Mouse (Mus musculus) heart, embryonic 13.5 days (tissue): ENCODE data around the gene Bfsp2. TPM values are rescaled to one million over a fixed set of nuclear protein-coding genes. Genes with fewer than 3 reads are reported as not detected.

Source experiments
- ATAC-seq: fragments of 200-750 bp; cut with Nextera tagmentation; 2 replicates; pipeline ENCODE4 v1.8.0; 2017; ENCODE audit warnings: moderate TSS enrichment; ENCODE audit not compliant: insufficient number of reproducible peaks, low FRiP score, low TSS enrichment; ENCODE audit errors: extremely low read depth
- H3K27ac ChIP-seq: fragments of 300-500 bp; sonication (generic); replicated peaks from 2 replicates; pipeline ENCODE4 v1.5.1; 2015; ENCODE audit warnings: moderate library complexity, mild to moderate bottlenecking, inconsistent platforms
- H3K27me3 ChIP-seq: fragments of 300-500 bp; sonication (generic); replicated peaks from 2 replicates; pipeline ENCODE4 v1.6.1; 2015; ENCODE audit warnings: mild to moderate bottlenecking, inconsistent platforms
- H3K36me3 ChIP-seq: fragments of 300-500 bp; sonication (generic); 2 replicates; pipeline ENCODE4 v1.6.1; 2015; ENCODE audit warnings: mild to moderate bottlenecking, inconsistent platforms
- H3K4me1 ChIP-seq: fragments of 300-500 bp; sonication (generic); 2 replicates; pipeline ENCODE4 v1.6.1; 2015; ENCODE audit warnings: inconsistent platforms
- H3K4me2 ChIP-seq: fragments of 300-500 bp; sonication (generic); 2 replicates; pipeline ENCODE4 v1.6.1; 2015; ENCODE audit warnings: inconsistent platforms, mild to moderate bottlenecking, moderate library complexity
- H3K4me3 ChIP-seq: fragments of 300-500 bp; sonication (generic); 2 replicates; pipeline ENCODE4 v1.5.1; 2015; ENCODE audit warnings: moderate library complexity, mild to moderate bottlenecking, inconsistent platforms
- H3K9ac ChIP-seq: fragments of 300-500 bp; sonication (generic); 2 replicates; pipeline ENCODE4 v1.6.1; 2015; ENCODE audit warnings: inconsistent platforms, mild to moderate bottlenecking, moderate library complexity
- H3K9me3 ChIP-seq: fragments of 300-500 bp; sonication (generic); 2 replicates; pipeline ENCODE4 v1.6.1; 2016; ENCODE audit warnings: inconsistent platforms
- WGBS: fragments of 180-500 bp; shearing (Covaris S2); methylation state at CpG from one replicate; pipeline ENCODE4 v1.1.7; 2015; ENCODE audit warnings: mixed read lengths; 5-methylcytosine and 5-hydroxymethylcytosine counted together
- polyA plus RNA-seq: library from polyadenylated mRNA; unstranded; fragments of >200 nt; fragmentation: Nextera tagmentation; extraction: Ambion mirVana; gene quantifications from 2 replicates; pipeline ENCODE4 v1.2.1, GENCODE M21; 2015

The Bfsp2 gene
- 0.69 and 1.1 TPM in 2 replicates for polyA plus RNA-seq

DNA sequence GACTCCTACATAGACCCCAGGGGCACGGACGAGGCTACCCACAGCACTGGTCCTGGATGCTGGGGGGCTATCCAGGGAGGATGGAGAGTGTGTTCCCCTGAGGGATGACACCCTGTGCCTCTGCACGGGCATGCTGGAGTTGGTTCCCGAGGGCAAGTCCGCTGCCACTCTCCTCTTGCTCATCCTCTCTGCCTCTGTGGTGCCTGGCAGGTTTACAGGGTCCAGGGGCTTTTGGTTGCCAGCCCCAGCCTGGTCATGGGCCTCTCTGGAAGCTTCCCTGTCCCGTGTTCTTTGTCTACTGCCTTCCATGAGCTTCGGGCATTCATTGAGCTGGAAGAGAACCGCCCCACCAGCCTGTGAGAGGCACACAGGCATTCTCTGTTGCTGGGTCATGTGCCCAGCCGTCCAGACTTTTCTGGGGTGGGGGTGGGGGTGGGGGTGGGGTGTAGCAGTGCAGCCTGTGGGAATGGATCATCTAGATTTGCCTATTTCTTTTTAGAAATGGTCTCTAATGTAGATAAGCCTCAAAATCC lies at the start of gene Bfsp2:
TSS of gene Bfsp2 (minus strand) at position 377 of the 533 bp plus-strand sequence.
- no peak within 1 kb of the TSS for H3K4me3 ChIP-seq
- WGBS: 64% methylated on average over 9 of the region's 9 CpGs
- 0 out of 2 replicates have a peak within 1 kb of the TSS, but pooled peaks have one; percentile 7 for H3K4me2 ChIP-seq

DNA sequence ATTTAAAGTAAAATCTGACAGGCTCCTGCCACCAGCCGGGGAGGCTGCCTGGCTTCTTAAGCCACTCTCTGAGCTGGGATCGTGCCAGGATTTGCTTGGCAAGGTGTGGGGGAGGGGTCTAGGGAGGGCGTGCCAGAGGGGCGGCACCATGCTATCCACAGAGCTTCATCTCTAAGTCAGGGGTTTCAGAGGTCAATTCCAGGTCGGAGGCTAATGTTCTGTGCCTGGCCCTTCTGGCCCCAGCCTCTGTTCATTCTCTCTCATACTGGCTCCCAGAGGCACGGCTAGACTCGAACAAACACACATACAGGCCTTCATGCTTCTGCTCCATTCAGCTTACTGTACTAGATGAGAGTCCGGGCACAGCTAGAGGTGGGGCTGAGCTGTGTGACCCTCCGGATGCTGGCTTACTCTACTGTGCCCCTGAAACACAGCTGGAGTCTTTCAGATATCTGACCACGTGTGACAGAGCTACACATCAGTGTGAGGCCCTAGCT lies 44.9 kb upstream of the Bfsp2 start:
- WGBS: 22% methylated on average over 10 of the region's 10 CpGs
- Histone ChIP-seq H3K36me3 (no peaks in the 10 kb centered on the region), H3K9me3 (no peaks in the 10 kb centered on the region), H3K4me1 (peaks cover 26% of the 10 kb centered on the region), H3K4me3 (no peak overlapping the region), H3K4me2 (peak overlapping the region; percentile 27; the same call in 1 of the 2 replicates), H3K27me3 (no peaks in the 10 kb centered on the region), H3K9ac (peak overlapping the region; percentile 50; the same call in 1 of the 2 replicates), H3K27ac (peak overlapping the region; percentile 16)
- no peak for ATAC-seq

More for the DNA sequence above, at the start of gene Bfsp2:
- no peak for ATAC-seq
- Histone ChIP-seq H3K9ac (peak within 1 kb of the TSS; percentile 60), H3K27ac (peak within 1 kb of the TSS; percentile 76), H3K9me3 (no peaks in the 10 kb centered on the region), H3K4me1 (peaks cover 40% of the 10 kb centered on the region), H3K36me3 (peaks cover 15% of the 10 kb centered on the region; the same call in 1 of the 2 replicates), H3K27me3 (no peaks in the 10 kb centered on the region)

DNA sequence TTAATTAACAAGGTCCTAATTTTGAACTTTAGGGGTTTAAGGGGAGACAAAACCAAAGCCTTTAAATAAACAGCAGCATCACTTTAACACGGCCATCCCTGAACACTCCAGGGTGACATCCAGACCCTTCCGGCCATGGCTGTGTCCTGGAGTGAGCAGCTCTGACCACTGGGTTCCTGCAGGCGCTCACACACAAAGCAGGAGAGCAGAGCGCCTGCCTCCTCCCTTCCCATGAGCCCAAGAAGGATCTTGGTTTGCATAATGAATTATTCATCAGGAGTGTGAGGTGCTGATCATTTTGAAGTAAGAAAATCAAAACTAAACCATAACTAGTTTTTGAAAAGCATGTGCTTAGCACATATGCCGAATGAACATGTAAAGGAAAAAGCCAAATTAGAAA lies 44.4 kb upstream of the Bfsp2 start:
- Histone ChIP-seq H3K4me3 (no peak overlapping the region), H3K27me3 (no peaks in the 10 kb centered on the region), H3K27ac (no peak overlapping the region), H3K9ac (no peak overlapping the region), H3K9me3 (no peaks in the 10 kb centered on the region), H3K36me3 (no peaks in the 10 kb centered on the region), H3K4me1 (peaks cover 26% of the 10 kb centered on the region), H3K4me2 (no peak overlapping the region)
- no peak for ATAC-seq
- 38% methylated on average over 5 of the region's 5 CpGs for WGBS

DNA sequence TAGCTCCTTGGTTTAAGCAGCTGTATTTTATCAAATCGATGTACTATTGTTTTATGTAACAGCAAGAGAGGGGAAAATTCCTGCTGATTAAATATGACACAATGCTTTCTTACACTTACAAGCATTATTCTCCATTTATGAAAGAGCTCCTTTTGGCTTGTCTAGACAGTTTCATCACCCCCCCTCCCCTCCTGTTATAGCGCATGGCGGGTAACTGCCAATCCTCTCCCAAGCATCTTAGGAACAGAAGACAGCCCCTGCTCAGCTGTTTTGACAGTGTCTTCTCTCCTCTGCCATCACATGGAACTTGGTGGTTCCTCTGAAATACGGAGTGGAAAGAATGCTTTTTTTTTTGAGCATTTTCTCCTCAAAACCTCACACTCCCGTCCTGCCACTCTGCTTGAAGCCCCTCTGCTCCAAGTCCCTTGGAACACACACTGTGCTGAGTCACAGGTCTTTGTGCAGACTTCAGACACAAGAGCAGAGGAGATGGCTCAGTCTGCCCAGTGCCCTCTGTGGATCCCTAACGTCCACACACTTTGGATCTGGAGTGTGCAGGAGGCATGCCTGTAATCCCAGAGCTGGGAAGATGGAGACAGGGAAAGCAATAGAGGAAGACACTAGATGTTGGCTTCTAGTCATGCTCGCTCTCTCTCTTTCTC lies 43.7 kb upstream of the Bfsp2 start:
- no peak for ATAC-seq
- H3K36me3 ChIP-seq: 0 out of 2 replicates have a peak, but pooled peaks cover 3% of the 10 kb centered on the region
- peaks cover 26% of the 10 kb centered on the region for H3K4me1 ChIP-seq
- no peak overlapping the region for H3K4me3 ChIP-seq
- no peak overlapping the region for H3K27ac ChIP-seq
- no peak overlapping the region for H3K4me2 ChIP-seq
- peak overlapping the region; percentile 40; the same call in 1 of the 2 replicates for H3K9ac ChIP-seq
- H3K9me3 ChIP-seq: no peaks in the 10 kb centered on the region
- H3K27me3 ChIP-seq: no peaks in the 10 kb centered on the region
- WGBS: 68% methylated on average over 7 of the region's 7 CpGs

DNA sequence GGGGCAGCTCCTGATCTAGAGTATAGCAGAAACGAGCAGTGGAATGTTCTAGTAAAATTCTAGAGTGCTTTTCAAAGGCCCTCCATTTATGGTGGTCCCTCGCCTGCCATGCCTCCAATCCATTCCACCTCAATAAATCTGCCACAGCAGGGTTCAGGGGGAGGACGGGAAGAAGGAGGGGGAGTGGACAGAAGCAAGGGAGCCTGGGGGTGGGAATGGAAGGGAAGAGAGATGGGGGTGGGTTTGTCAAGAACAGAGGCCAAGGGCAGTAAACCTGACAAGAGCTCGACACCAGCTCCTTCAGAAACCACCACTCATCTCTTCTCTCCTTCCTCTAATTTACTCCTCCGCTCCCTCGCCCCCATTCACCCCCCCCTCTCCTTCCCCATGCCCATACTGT lies 42.8 kb upstream of the Bfsp2 start:
- Histone ChIP-seq H3K4me2 (no peak overlapping the region), H3K27me3 (no peaks in the 10 kb centered on the region), H3K9ac (no peak overlapping the region), H3K36me3 (0 out of 2 replicates have a peak, but pooled peaks cover 4% of the 10 kb centered on the region), H3K4me1 (peaks cover 26% of the 10 kb centered on the region), H3K4me3 (no peak overlapping the region), H3K27ac (no peak overlapping the region), H3K9me3 (no peaks in the 10 kb centered on the region)
- 59% methylated on average over 5 of the region's 6 CpGs for WGBS
- ATAC-seq: no peak

DNA sequence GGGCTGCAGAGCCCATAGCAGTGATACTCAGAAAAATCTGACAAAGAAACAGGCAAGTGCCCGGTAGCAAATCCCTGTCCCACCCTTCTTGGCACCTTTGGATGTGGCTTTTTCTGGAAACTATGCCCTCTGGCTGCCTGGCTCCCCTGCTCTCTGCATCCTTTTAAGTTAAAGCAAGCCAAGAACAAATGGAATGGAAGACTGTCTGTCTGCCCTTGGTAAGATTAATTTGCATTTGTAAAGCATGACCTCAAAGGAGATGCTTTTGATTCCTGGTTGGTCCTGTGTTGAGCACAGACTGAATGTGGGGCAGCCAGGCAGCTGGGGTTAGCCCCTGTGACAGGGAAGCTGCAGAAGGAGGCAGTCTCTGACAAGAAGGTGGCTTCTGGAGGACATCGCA lies 33.7 kb upstream of the Bfsp2 start:
- Histone ChIP-seq H3K27me3 (no peaks in the 10 kb centered on the region), H3K9ac (no peak overlapping the region), H3K36me3 (0 out of 2 replicates have a peak, but pooled peaks cover under 1% of the 10 kb centered on the region), H3K27ac (no peak overlapping the region), H3K9me3 (no peaks in the 10 kb centered on the region), H3K4me1 (peaks cover 6% of the 10 kb centered on the region), H3K4me2 (no peak overlapping the region), H3K4me3 (no peak overlapping the region)
- ATAC-seq: no peak
- WGBS: 60% methylated on average over 2 of the region's 2 CpGs

DNA sequence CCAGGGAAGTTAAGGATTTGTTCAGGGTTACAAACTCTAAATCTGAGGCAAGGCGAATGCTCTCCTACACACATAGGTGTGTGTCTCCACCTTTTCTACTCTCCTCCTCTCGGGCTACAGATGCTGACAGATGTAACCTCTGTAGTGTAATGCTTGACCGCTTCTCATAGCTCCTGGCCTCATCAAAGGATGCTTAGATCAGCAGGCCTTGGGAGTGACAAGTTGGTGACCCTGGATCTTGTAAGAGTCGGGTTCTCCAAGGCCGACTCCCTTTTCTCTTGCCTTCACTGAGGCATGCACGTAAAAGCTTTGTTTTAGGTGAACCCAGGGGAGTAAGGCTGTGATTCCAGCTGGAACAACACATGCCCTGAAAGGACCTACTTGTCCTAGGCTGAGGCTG lies 32.0 kb upstream of the Bfsp2 start:
- Histone ChIP-seq H3K4me2 (no peak overlapping the region), H3K27ac (no peak overlapping the region), H3K27me3 (no peaks in the 10 kb centered on the region), H3K9ac (no peak overlapping the region), H3K4me1 (peaks cover 11% of the 10 kb centered on the region), H3K4me3 (no peak overlapping the region), H3K9me3 (no peaks in the 10 kb centered on the region), H3K36me3 (no peaks in the 10 kb centered on the region)
- ATAC-seq: no peak
- 80% methylated on average over 6 of the region's 6 CpGs for WGBS

DNA sequence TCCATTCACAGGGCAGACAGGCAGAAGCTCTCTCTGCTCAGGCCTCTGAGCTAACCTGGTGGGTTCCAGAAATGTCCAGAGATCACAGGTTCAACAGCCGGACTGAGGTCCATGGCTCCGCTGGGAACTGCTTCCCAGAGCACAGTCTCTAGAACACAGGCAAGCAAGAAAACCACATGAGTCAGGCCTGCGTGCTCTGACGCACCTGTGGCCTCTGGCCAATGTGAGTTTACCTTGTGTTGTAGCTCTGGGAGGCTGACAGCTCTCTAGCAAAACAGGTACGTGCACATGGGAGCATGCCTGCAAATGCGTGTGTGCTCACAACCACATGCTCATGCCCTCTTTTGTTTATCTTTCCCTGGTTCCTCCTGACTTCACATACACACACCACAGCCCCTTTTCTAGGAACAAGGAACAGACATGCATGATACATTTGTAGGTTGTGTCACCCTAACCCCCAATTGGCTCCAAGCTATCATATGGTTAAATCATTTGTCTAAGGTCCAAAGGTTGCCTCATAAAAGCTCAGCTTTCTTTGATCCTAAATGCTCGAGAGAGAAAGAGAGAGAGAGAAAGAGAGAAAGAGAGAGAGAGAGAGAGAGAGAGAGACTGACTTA lies 26.9 kb upstream of the Bfsp2 start:
- H3K27me3 ChIP-seq: no peaks in the 10 kb centered on the region
- H3K4me1 ChIP-seq: peaks cover 33% of the 10 kb centered on the region
- H3K36me3 ChIP-seq: peaks cover 5% of the 10 kb centered on the region; the same call in 1 of the 2 replicates
- no peak overlapping the region; the same call in 1 of the 2 replicates for H3K27ac ChIP-seq
- no peaks in the 10 kb centered on the region for H3K9me3 ChIP-seq
- WGBS: 65% methylated on average over 7 of the region's 7 CpGs
- no peak overlapping the region for H3K4me3 ChIP-seq
- ATAC-seq: no peak
- no peak overlapping the region for H3K9ac ChIP-seq
- H3K4me2 ChIP-seq: no peak overlapping the region

DNA sequence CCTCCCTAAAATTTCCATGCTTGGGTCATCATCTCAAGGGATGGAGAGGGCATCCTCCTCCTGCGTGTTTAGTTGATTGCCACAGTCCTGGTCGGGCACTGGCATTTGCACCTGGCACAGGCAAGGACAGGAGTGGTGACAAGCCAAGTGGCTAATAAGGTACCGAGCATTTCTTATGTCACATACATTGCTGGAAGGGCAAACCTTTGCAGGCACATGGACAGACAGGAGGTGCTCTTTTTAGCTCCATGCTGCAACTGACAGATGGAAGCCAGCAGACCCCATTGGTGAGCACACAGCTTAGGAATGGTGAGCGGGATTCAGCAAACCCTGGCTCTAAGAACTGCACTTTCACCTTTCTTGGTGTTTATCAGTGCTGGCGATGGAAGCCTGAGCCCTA lies 24.8 kb upstream of the Bfsp2 start:
- no peak for ATAC-seq
- no peak overlapping the region for H3K4me3 ChIP-seq
- WGBS: 56% methylated on average over 5 of the region's 5 CpGs
- H3K4me2 ChIP-seq: no peak overlapping the region
- 0 out of 2 replicates have a peak overlapping the region, but pooled peaks have one; percentile 12 for H3K27ac ChIP-seq
- H3K9me3 ChIP-seq: no peaks in the 10 kb centered on the region
- H3K4me1 ChIP-seq: peaks cover 43% of the 10 kb centered on the region
- H3K36me3 ChIP-seq: peaks cover 5% of the 10 kb centered on the region; the same call in 1 of the 2 replicates
- no peaks in the 10 kb centered on the region for H3K27me3 ChIP-seq
- H3K9ac ChIP-seq: no peak overlapping the region

DNA sequence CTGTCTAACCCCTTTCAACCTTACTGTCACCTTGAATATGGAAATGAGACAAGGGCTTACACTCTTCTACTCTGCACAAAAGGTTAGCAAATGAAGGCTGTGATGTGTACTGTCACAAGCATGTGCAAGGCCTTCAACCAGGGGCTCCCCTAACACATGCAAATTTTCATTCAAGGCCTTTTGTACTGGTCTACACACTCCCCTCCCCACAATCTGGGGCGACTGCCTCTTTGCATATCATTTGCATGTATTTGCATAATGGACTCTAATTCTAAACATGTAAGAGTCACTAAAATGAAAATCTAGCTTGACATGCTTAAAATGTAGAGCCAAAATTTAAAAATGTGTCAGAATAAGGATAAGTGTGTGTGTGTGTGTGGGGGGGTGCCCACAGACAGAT lies 24.4 kb upstream of the Bfsp2 start:
- ATAC-seq: no peak
- Histone ChIP-seq H3K9ac (no peak overlapping the region), H3K27ac (no peak overlapping the region), H3K4me2 (no peak overlapping the region), H3K36me3 (peaks cover 9% of the 10 kb centered on the region), H3K9me3 (no peaks in the 10 kb centered on the region), H3K4me1 (peaks cover 43% of the 10 kb centered on the region), H3K27me3 (no peaks in the 10 kb centered on the region), H3K4me3 (no peak overlapping the region)
- 88% methylated on average over 1 of the region's 1 CpGs for WGBS

DNA sequence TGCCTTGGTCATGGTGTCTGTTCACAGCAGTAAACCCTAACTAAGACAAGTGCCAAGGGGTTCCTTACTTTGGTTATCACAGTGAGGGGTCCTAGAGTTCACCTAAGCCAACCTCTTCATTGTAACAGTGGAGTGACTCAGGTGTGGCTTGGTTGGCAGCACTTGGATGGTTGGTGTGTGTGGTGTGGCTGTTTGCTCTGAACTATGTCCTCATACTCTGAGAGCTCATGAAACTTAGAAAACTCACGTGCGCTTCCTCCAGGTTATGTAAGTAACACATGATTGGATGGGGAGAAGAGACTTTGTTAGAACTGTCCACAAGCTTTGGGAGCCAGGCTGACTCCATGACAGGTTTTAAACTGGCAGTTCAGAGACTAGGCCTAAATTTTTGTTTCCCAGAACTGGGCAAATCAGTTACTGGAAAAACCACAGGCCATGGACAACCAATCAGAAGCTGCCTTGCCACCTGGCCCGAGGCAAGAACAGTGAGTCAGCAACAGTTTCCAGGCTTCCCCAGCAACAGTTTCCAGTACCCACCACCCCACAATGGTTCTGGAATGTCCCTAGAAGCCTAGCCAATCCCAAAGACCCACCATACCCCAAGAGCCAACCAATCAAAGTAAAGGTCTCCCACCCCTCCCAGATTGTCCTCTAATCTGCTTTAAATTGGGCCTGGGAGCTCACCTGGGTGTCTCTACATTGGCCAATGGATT lies 23.5 kb upstream of the Bfsp2 start:
- Histone ChIP-seq H3K9ac (no peak overlapping the region), H3K4me3 (no peak overlapping the region), H3K4me1 (peaks cover 41% of the 10 kb centered on the region), H3K9me3 (no peaks in the 10 kb centered on the region), H3K4me2 (no peak overlapping the region), H3K36me3 (peaks cover 18% of the 10 kb centered on the region), H3K27me3 (no peaks in the 10 kb centered on the region), H3K27ac (no peak overlapping the region)
- no peak for ATAC-seq
- WGBS: 89% methylated on average over 3 of the region's 3 CpGs
